Mouse (Mus musculus) monocyte, adult 5-6 weeks (primary cell): ENCODE data around the gene E330034G19Rik. TPM values are rescaled to one million over a fixed set of nuclear protein-coding genes. Genes with fewer than 3 reads are reported as not detected.
"Not testable (repeated sequence)": the region's sequence is repeated elsewhere in the genome, so short reads cannot be mapped to it uniquely, and the experiment has no call there.

ENCODE experiments used
- ATAC-seq: fragments of 153-309, 156-312 bp; replicated peaks from 2 replicates; pipeline ENCODE4 v1.8.0; 2017; ENCODE audit warnings: mild to moderate bottlenecking; ENCODE audit not compliant: low TSS enrichment, insufficient number of reproducible peaks, severe bottlenecking, poor library complexity, low FRiP score
- total RNA-seq: library from RNA; stranded (forward); fragments of 200-1000, 200-491, 200-594 nt; gene quantifications from 3 replicates; pipeline ENCODE4 v1.2.3, GENCODE M21; 2017

E330034G19Rik gene
- total RNA-seq, 1 experiment from 2014 or later: not detected

DNA sequence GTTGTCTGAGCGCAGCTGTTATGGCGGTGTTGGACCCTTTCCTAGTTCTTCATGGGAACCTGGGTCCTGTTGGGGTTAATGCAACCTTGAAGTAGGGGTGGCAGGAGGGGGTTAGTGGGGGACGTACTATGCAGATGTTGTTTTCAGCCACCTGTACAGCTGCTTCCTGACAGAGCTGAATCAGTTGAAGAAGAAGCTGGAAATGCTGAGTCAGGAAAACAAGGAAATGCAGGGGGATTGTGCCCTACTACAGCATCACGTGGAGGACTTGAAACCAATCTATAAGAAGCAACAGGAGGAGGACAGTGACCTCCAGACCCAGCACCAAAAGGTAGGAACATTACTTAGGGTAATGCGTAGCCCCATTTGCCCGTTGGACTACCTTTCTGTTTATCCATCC is 13.7 kb downstream of the E330034G19Rik start:
- no peak for ATAC-seq

DNA sequence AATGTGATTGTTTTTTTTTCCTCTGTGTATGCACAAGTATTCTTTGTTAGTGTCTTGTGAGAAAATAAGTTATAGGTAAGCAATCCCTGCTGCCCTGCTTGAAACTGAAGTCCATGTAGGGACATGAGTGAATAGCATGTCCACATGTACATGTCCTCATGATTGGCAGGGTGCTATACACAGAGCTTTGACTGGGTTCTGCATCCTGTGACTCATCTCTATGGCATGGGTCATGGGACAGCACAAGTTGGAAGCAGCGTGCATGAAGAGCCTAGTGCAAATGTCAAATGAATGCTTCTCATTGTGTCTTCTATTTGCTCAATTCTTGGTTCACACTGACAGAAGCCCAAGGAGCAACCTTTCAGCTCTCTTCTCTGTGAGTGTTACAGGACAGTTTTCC is 14.1 kb downstream of the E330034G19Rik start:
- ATAC-seq: no peak

DNA sequence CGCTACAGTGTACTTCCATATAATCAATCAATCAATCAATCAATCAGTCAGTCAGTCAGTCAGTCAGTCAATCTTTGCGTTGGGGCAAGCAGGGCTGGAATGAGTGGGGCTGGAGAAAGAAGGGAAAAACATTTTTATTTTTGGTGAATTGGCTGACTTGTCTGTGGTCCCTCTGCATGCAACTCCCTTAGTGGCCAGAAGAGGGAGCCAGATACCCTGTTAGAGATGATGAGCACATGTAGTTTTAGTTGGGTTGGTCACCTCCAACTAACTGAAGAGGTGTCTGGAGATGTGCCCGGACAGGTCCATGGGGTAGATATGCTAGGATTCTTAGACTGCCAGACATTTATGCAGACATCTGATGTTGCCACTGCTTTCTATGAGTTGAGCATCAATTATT is 18.1 kb downstream of the E330034G19Rik start:
- ATAC-seq: no peak

DNA sequence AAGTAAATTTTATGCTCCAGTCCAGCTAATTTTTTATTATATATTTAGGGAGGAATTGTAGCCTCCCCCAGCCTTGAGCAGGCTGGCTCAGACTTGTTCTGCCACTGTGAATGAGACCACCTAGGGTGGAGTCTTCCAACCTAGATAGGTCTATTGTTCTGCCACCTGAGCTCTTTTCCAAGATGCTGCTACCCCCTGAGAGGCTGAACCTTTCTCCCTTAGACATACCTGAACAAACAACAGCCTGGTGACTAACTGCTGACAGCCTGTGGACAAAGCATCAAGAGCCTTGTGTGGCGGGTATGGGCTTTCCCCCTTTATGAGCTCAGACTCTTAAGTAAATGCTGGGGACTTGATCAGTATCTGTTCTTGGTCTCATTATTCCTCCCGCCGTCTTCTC is 54.0 kb downstream of the E330034G19Rik start:
- ATAC-seq: not testable (repeated sequence)

DNA sequence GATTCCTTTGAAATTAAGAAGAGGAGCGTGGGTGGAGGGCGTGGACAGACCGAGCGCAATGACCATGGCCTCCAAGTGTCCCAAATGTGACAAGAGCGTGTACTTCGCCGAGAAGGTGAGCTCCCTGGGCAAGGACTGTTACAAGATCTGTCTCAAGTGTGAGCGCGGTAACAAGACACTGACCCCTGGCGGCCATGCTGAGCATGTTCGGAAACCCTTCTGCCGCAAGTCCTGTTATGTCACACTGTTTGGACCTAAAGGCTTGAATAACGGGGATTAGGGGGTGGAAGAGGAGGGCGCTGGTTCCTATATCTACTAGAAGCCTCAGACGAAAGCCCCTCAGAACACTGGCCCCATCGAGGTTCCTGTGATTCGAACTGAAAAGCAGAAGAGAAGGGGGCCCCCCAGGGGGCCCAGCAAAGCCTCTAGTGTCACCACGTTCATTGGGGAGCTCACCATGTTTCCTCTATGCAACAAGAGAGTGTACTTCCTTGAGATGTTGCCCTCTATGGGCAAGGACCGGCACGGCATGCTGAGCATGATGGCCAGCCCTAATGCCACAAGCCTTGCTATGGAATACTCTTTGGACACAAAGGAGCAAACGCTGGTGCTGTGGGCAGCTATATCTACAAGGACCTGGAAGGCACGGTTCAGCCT is 65.4 kb downstream of the E330034G19Rik start:
- ATAC-seq: no peak

Other genes with a start within 250 kb of the E330034G19Rik start
- gene Dlg5, start 47.3 kb upstream of the E330034G19Rik start, total RNA-seq: 0.10 TPM in 2 of 3 replicates, not detected in the other
- gene Polr3a, start 193.8 kb downstream of the E330034G19Rik start, total RNA-seq: 17.4 to 27.5 TPM (median 19.8 TPM) in 3 replicates
- gene Rps24, start 193.9 kb downstream of the E330034G19Rik start, total RNA-seq: 3,726 to 4,650 TPM (median 4,279 TPM) in 3 replicates